Mouse (Mus musculus): ENCODE data around the gene Cdadc1. TPM values are rescaled to one million over a fixed set of nuclear protein-coding genes. Genes with fewer than 3 reads are reported as not detected.
A peak's percentile ranks its signal among the peaks of the same experiment; 100 is the strongest.

Cdadc1 gene
- polyA plus RNA-seq, 1 experiment from 2014 or later = 23.5 TPM

- DNase-seq (ENCODE audit: extremely low spot score, low spot score) = no peak
- 76% methylated on average over 5 of the region's 5 CpGs for WGBS
- H3K27ac ChIP-seq = no peak overlapping the region
Measured at GRCm38 (mm10) chr14:59604002-59604645, 6.4 kb upstream of the Cdadc1 start.

GRCm38 (mm10) chr14:59598260-59598627 is 485 bp upstream of the Cdadc1 start:
- peak overlapping the region; percentile 86 for H3K27ac ChIP-seq
- WGBS = 2% methylated on average over 8 of the region's 8 CpGs

More at GRCm38 (mm10) chr14:59604002-59604645, 6.4 kb upstream of the Cdadc1 start:
- H3K4me3 ChIP-seq = no peak overlapping the region
- no peaks in the 10 kb centered on the region for H3K9me3 ChIP-seq
- H3K27me3 ChIP-seq (ENCODE audit: poor library complexity, severe bottlenecking) = peaks cover 12% of the 10 kb centered on the region
- peaks cover 13% of the 10 kb centered on the region for H3K4me1 ChIP-seq
- H3K36me3 ChIP-seq (replicated peaks) = no peaks in the 10 kb centered on the region

GRCm38 (mm10) chr14:59594988-59595387 is 2.8 kb downstream of the Cdadc1 start:
- 94% methylated on average over 3 of the region's 3 CpGs for WGBS
- no peak for DNase-seq (ENCODE audit: extremely low spot score, low spot score)
- no peak overlapping the region for H3K4me3 ChIP-seq

More at GRCm38 (mm10) chr14:59598260-59598627, 485 bp upstream of the Cdadc1 start:
- peaks cover 5% of the 10 kb centered on the region; the same call in 1 of the 2 replicates for H3K36me3 ChIP-seq (replicated peaks)
- H3K27me3 ChIP-seq (ENCODE audit: poor library complexity, severe bottlenecking) = no peaks in the 10 kb centered on the region
- H3K4me3 ChIP-seq = peak overlapping the region; percentile 90
- peaks cover 15% of the 10 kb centered on the region for H3K4me1 ChIP-seq
- H3K9me3 ChIP-seq = no peaks in the 10 kb centered on the region
- no peak for DNase-seq (ENCODE audit: extremely low spot score, low spot score)

GRCm38 (mm10) chr14:59592593-59592992 is 5.2 kb downstream of the Cdadc1 start:
- peaks cover 41% of the 10 kb centered on the region for H3K36me3 ChIP-seq (replicated peaks)
- DNase-seq (ENCODE audit: extremely low spot score, low spot score) = no peak
- H3K4me3 ChIP-seq = no peak overlapping the region
- 94% methylated on average over 3 of the region's 3 CpGs for WGBS
- no peaks in the 10 kb centered on the region for H3K27me3 ChIP-seq (ENCODE audit: poor library complexity, severe bottlenecking)
- H3K27ac ChIP-seq = no peak overlapping the region
- H3K9me3 ChIP-seq = no peaks in the 10 kb centered on the region
- peaks cover 10% of the 10 kb centered on the region for H3K4me1 ChIP-seq

More at GRCm38 (mm10) chr14:59594988-59595387, 2.8 kb downstream of the Cdadc1 start:
- H3K4me1 ChIP-seq = peaks cover 15% of the 10 kb centered on the region
- H3K27me3 ChIP-seq (ENCODE audit: poor library complexity, severe bottlenecking) = no peaks in the 10 kb centered on the region
- H3K27ac ChIP-seq = no peak overlapping the region
- peaks cover 19% of the 10 kb centered on the region for H3K36me3 ChIP-seq (replicated peaks)
- H3K9me3 ChIP-seq = no peaks in the 10 kb centered on the region

GRCm38 (mm10) chr14:59591901-59592300 is 5.9 kb downstream of the Cdadc1 start:
- no peak for DNase-seq (ENCODE audit: extremely low spot score, low spot score)
- 78% methylated on average over 8 of the region's 8 CpGs for WGBS
- H3K4me1 ChIP-seq = peaks cover 5% of the 10 kb centered on the region

GRCm38 (mm10) chr14:59590614-59591013 is 7.1 kb downstream of the Cdadc1 start:
- no peak for DNase-seq (ENCODE audit: extremely low spot score, low spot score)
- Histone ChIP-seq H3K9me3 (no peaks in the 10 kb centered on the region), H3K36me3 (replicated peaks) (peaks cover 57% of the 10 kb centered on the region), H3K4me3 (no peak overlapping the region), H3K4me1 (no peaks in the 10 kb centered on the region), H3K27me3 (ENCODE audit: poor library complexity, severe bottlenecking) (no peaks in the 10 kb centered on the region), H3K27ac (no peak overlapping the region)
- 73% methylated on average over 1 of the region's 1 CpGs for WGBS

More at GRCm38 (mm10) chr14:59591901-59592300, 5.9 kb downstream of the Cdadc1 start:
- H3K27ac ChIP-seq = no peak overlapping the region
- H3K4me3 ChIP-seq = no peak overlapping the region
- H3K36me3 ChIP-seq (replicated peaks) = peaks cover 44% of the 10 kb centered on the region
- no peaks in the 10 kb centered on the region for H3K9me3 ChIP-seq
- no peaks in the 10 kb centered on the region for H3K27me3 ChIP-seq (ENCODE audit: poor library complexity, severe bottlenecking)

- Histone ChIP-seq H3K36me3 (replicated peaks) (peaks cover 42% of the 10 kb centered on the region), H3K9me3 (no peaks in the 10 kb centered on the region), H3K27ac (no peak overlapping the region), H3K4me1 (no peaks in the 10 kb centered on the region), H3K4me3 (no peak overlapping the region), H3K27me3 (ENCODE audit: poor library complexity, severe bottlenecking) (no peaks in the 10 kb centered on the region)
- WGBS = 90% methylated on average over 5 of the region's 5 CpGs
- DNase-seq (ENCODE audit: extremely low spot score, low spot score) = no peak
Measured at GRCm38 (mm10) chr14:59576385-59576784, 21.4 kb downstream of the Cdadc1 start.

- WGBS = 92% methylated on average over 6 of the region's 6 CpGs
- no peak overlapping the region for H3K4me3 ChIP-seq
- DNase-seq (ENCODE audit: extremely low spot score, low spot score) = no peak
Measured at GRCm38 (mm10) chr14:59566756-59567155, 31.0 kb downstream of the Cdadc1 start.

GRCm38 (mm10) chr14:59557886-59558285 is 39.9 kb downstream of the Cdadc1 start:
- H3K27ac ChIP-seq = no peak overlapping the region
- H3K4me1 ChIP-seq = no peaks in the 10 kb centered on the region
- no peak overlapping the region for H3K4me3 ChIP-seq
- WGBS = 57% methylated on average over 1 of the region's 1 CpGs
- no peaks in the 10 kb centered on the region for H3K36me3 ChIP-seq (replicated peaks)
- no peaks in the 10 kb centered on the region for H3K27me3 ChIP-seq (ENCODE audit: poor library complexity, severe bottlenecking)
- DNase-seq (ENCODE audit: extremely low spot score, low spot score) = no peak
- no peaks in the 10 kb centered on the region for H3K9me3 ChIP-seq

More at GRCm38 (mm10) chr14:59566756-59567155, 31.0 kb downstream of the Cdadc1 start:
- Histone ChIP-seq H3K4me1 (no peaks in the 10 kb centered on the region), H3K27ac (no peak overlapping the region), H3K36me3 (replicated peaks) (peaks cover 24% of the 10 kb centered on the region), H3K27me3 (ENCODE audit: poor library complexity, severe bottlenecking) (no peaks in the 10 kb centered on the region), H3K9me3 (no peaks in the 10 kb centered on the region)

- H3K4me3 ChIP-seq = no peak overlapping the region
- H3K4me1 ChIP-seq = no peaks in the 10 kb centered on the region; the same call in 1 of the 2 replicates
- no peak for DNase-seq (ENCODE audit: extremely low spot score, low spot score)
- no peak overlapping the region for H3K27ac ChIP-seq
- H3K27me3 ChIP-seq (ENCODE audit: poor library complexity, severe bottlenecking) = no peaks in the 10 kb centered on the region
- 76% methylated on average over 4 of the region's 4 CpGs for WGBS
- H3K9me3 ChIP-seq = no peaks in the 10 kb centered on the region
- H3K36me3 ChIP-seq (replicated peaks) = no peaks in the 10 kb centered on the region
Measured at GRCm38 (mm10) chr14:59557071-59557470, 40.7 kb downstream of the Cdadc1 start.

- Histone ChIP-seq H3K4me1 (peaks cover 8% of the 10 kb centered on the region; the same call in 1 of the 2 replicates), H3K27me3 (ENCODE audit: poor library complexity, severe bottlenecking) (no peaks in the 10 kb centered on the region), H3K4me3 (no peak overlapping the region), H3K36me3 (replicated peaks) (no peaks in the 10 kb centered on the region), H3K27ac (no peak overlapping the region), H3K9me3 (no peaks in the 10 kb centered on the region)
- DNase-seq (ENCODE audit: extremely low spot score, low spot score) = peak; percentile 75
- 58% methylated on average over 13 of the region's 13 CpGs for WGBS
Measured at GRCm38 (mm10) chr14:59555928-59556531, 41.7 kb downstream of the Cdadc1 start.

- H3K27ac ChIP-seq = no peak overlapping the region
- no peak overlapping the region for H3K4me3 ChIP-seq
- no peak for DNase-seq (ENCODE audit: extremely low spot score, low spot score)
- 87% methylated on average over 8 of the region's 8 CpGs for WGBS
- peaks cover 8% of the 10 kb centered on the region; the same call in 1 of the 2 replicates for H3K4me1 ChIP-seq
- H3K9me3 ChIP-seq = no peaks in the 10 kb centered on the region
- no peaks in the 10 kb centered on the region for H3K27me3 ChIP-seq (ENCODE audit: poor library complexity, severe bottlenecking)
- H3K36me3 ChIP-seq (replicated peaks) = no peaks in the 10 kb centered on the region
Measured at GRCm38 (mm10) chr14:59555018-59555417, 42.7 kb downstream of the Cdadc1 start.

GRCm38 (mm10) chr14:59554025-59554424 is 43.7 kb downstream of the Cdadc1 start:
- 79% methylated on average over 5 of the region's 5 CpGs for WGBS
- no peak for DNase-seq (ENCODE audit: extremely low spot score, low spot score)
- H3K9me3 ChIP-seq = no peaks in the 10 kb centered on the region

More at GRCm38 (mm10) chr14:59554025-59554424, 43.7 kb downstream of the Cdadc1 start:
- Histone ChIP-seq H3K4me3 (no peak overlapping the region), H3K36me3 (replicated peaks) (no peaks in the 10 kb centered on the region; the same call in 1 of the 2 replicates), H3K27ac (no peak overlapping the region), H3K27me3 (ENCODE audit: poor library complexity, severe bottlenecking) (no peaks in the 10 kb centered on the region), H3K4me1 (peaks cover 8% of the 10 kb centered on the region; the same call in 1 of the 2 replicates)
